Mouse (Mus musculus) megakaryocyte, adult 5-6 weeks (primary cell): ENCODE measurements around the gene Psmb3. TPM values are rescaled to one million over a fixed set of nuclear protein-coding genes. Genes with fewer than 3 reads are reported as not detected.
A peak's percentile ranks its signal among the peaks of the same experiment; 100 is the strongest.
"Not testable (repeated sequence)": the region's sequence is repeated elsewhere in the genome, so short reads cannot be mapped to it uniquely, and the experiment has no call there.

Experiments
- ATAC-seq: 2 replicates; pipeline ENCODE4 v1.8.0; 2016; ENCODE audit warnings: mild to moderate bottlenecking, inconsistent platforms; ENCODE audit not compliant: poor library complexity, severe bottlenecking
- total RNA-seq, 2 experiments: library from RNA; stranded (forward) in 1 of 2; stranded (reverse) in 1 of 2; fragments of 153-499, 151-499 nt in 1 of 2; fragments of 221-1000, 200-1000 nt in 1 of 2; gene quantifications; 2 replicates each; pipeline versions ENCODE4 v1.2.3 to v1.2.4; 2015 to 2017

Gene Psmb3
- total RNA-seq (2015) (81.0 and 111 TPM in 2 replicates), total RNA-seq (2017) (137 and 179 TPM in 2 replicates)

DNA sequence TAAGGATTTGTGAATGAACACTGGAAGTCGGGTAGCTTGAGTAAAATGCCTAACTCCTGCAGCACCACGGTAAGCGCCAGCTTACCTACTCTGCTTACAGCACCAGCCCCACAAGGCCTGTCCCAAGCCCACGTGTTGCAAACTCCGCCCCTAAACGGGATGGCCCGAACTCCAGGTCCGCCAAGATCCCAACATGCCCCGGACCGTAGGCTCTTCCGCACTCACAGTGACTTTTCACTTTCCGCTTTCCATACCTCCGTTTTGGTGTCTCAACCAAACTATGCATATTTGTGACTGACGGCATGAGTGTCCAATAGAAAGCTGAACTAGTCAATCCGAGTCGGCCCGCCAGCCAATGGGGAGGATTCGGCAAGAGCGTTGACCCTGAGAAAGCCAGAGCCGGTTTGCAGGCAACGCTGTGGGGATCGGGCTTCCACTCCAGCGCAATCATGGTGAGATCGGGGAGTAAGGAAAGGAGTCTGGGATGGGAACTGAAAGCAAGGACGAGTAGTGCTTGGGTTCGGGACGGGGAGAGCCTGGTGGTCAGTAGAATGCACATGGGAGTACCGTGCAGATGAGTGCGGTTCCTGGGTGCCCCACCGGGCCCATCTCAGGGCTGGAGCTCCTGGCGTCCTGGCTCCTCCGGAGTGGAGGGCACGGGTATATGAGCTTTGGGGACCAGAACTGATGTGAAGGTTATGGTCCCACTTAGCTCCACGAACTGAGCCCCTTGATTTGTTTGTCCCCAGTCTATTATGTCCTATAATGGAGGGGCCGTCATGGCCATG lies at the start of gene Psmb3:
TSS of gene Psmb3 (plus strand) at position 361 of the 788 bp plus-strand sequence.
- peak; percentile 80 for ATAC-seq

DNA sequence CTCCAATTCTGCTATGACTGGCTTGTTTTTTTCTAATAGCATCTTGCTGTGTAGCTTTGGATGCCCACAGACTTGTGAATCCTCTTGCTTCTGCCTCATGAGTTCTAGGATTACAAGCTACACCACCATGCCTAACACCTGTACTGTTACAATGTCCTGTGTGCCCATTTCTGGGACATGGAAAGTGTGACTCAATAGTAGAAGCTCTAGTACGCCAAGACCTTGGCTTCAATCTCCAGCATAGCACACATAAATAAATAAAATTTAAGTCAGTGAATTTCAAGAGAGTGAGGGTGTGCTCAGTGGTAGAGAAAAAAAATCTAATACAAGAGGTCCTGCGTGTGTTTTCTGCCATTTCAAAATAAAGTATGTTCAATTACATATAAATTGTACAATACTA lies 49.0 kb upstream of the Psmb3 start:
- ATAC-seq, result no peak

DNA sequence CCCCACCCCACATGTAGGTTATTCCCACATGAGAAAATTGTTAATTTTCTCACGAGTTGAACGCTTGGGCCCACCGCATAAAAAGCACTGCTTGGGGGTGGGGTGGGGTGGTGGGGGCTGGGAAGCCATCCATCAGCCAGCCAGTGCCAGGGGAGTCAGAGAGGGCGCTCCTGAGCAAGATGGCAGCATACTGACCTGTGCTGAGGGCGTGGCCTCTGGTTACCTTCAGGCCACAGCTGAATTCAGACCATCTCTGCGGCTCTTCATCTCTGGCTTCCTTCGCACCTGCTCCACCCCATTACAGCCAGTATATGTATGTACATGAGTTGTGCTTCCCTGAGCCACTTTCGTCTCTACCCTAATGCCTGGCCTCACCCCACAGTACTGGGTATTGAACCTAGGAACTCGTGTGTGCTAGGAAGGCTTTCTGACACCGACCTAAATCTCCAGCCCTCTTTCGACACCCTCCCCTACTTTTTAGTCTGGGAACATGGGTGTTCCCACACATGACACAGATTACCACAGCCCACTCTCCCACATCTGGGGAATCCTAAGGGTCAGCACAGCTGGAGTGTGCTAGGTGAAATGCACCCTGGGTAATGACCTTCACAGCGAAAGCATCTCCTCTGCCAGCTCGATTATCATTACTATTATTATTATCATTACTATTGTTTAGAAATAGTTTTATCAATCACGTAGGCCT lies 46.8 kb upstream of the Psmb3 start:
- ATAC-seq, result no peak

GRCm38 (mm10) chr11:97657184-97657945 lies 45.8 kb upstream of the Psmb3 start:
- no peak for ATAC-seq

DNA sequence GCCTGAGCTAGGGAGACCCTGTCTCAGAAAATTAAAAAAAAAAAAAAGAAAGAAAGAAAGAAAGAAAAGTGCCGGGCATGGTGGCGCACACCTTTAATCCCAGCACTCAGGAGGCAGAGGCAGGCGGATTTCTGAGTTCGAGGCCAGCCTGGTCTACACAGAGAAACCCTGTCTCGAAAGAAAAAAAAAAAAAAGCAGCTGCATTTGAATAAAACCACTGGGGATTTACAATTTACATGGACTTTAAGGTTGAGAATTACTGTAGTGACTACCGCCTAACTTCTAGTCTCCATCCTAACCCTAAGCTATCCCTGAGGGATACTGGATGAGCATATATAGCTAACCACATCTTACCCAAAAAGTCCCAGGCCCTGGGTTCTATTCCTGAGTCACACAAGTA lies 45.2 kb upstream of the Psmb3 start:
- not testable (repeated sequence) for ATAC-seq

GRCm38 (mm10) chr11:97658751-97659266 lies 44.4 kb upstream of the Psmb3 start:
- no peak for ATAC-seq

GRCm38 (mm10) chr11:97659267-97659989 lies 43.8 kb upstream of the Psmb3 start:
- ATAC-seq, result peak; percentile 60

DNA sequence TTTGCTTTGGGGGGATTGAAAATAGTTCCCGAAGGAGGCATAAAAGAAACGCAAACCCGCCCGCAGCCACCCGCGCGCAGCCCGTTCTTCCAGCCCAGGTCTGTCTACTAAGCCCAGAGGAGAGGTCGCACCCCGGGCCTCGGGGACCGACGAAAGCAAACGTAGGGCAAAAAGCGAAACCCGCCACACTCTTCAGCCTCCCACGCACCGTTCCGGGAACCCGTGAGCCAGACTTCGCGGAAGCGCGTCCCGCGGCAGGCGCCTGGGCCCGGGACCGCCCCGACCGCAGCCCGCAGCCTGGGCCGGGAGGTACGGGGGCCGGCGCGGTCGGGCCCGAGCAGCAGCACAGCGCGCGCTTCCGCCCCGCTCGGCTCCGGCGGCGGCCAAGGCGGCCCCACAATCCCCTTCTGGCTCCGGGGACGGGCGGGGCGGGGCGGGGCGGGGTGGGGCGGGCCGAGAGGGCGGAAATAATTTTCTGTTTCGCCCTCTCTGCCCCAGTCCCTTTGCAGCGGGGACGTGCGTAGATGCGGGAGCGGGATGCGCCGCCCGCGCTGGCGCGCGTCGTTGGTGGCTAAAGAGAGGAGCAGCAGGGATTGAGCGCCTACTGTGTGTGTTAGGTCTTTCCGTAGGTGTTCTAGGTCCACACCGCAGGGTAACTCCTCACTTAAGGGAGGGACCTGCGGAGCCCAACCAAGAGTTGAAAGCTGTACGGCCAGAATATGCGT lies 43.0 kb upstream of the Psmb3 start:
- ATAC-seq, result peak; percentile 63

DNA sequence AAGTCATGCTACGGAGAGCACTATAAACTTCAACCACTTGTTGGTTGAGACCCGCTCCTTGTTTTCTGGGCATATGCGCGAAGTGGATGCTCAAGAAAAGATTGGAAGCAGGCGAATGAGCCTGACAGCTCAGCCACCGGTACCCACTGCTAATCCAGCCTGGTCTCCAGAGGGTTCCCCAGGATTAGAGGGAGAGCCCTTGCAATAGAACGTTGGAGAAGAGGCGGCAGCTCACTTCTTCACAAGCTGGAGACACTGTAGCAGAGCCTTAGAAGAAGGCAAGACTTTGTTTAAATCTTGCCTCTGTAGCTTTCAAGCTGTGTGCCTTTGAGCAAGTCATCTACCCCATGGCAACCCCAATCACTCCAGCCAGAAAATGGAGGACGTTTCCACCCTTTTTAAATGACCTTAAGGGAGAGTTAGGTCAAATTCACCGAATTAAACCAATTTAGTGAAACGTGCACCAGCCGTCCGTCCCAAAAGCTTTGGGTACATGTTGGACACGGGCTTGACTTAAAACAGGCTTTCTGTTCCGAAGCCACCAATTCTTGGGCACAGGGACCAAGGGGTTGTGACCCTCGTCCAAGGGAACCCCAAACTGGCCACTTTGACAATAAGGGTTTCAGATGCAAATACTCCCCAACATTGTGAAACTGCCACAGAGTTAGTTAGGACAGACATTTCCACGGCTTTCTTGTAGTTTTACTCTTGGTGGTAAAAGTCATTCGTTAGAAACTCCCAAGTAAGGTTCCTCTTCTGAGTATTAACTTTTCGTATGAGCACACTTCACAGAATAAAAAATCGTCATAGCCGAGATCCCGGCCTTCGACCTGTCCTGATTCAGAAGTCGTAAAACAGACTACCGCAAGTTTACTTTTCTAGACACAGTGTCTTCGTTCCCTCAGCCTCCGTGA lies 42.2 kb upstream of the Psmb3 start:
- ATAC-seq, result no peak

DNA sequence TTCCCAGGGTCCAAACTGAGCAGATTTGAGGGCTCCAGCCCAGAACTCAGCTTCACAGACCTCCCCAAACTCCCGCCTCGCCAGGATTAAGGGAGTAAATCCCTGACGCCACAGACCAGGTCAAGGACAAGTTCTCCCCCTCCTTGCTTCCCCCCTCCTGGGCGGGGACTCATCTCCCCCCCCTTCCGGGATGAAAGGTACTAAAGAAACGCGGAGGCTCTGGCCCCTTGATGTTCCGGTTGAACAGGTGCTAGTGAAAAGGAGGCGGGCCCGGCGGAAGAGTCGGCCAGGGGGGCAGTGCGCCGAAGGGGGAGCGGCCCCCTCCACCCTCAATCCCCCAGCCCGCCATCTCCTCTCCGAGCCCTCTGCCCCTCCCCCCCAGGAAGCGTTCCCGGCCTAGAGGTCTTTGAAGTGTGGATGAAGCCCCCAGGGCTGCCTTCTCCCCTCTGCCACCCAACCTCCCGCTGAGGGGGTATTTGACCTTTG lies 41.5 kb upstream of the Psmb3 start:
- ATAC-seq, result no peak

- no peak for ATAC-seq
Measured at GRCm38 (mm10) chr11:97662207-97662892, 40.8 kb upstream of the Psmb3 start.

- ATAC-seq, result peak; percentile 8; the same call in 1 of the 2 replicates
Measured at GRCm38 (mm10) chr11:97662893-97663527, 40.2 kb upstream of the Psmb3 start, which contains the start of gene Mllt6. Gene Mllt6 (plus strand): TSS chr11:97663414.

- ATAC-seq, result no peak
Measured at GRCm38 (mm10) chr11:97663528-97664338, 39.5 kb upstream of the Psmb3 start.

GRCm38 (mm10) chr11:97664339-97664665 lies 38.9 kb upstream of the Psmb3 start:
- ATAC-seq, result no peak

- no peak for ATAC-seq
Measured at GRCm38 (mm10) chr11:97664771-97665240, 38.4 kb upstream of the Psmb3 start.

- ATAC-seq, result no peak
Measured at GRCm38 (mm10) chr11:97665431-97665830, 37.8 kb upstream of the Psmb3 start.

- no peak for ATAC-seq
Measured at GRCm38 (mm10) chr11:97666221-97666620, 37.0 kb upstream of the Psmb3 start.
